Mouse (Mus musculus) adrenal gland, postnatal 25 days (tissue): ENCODE data around the gene Dclk1. TPM values are rescaled to one million over a fixed set of nuclear protein-coding genes. Genes with fewer than 3 reads are reported as not detected.

Source experiments
- DNase-seq: peaks from one replicate; pipeline ENCODE4 v3.0.0; 2021; ENCODE audit warnings: mixed read lengths
- total RNA-seq: library from RNA; stranded (reverse); gene quantifications from 2 replicates; pipeline ENCODE4 v1.2.3, GENCODE M21; 2021

Gene Dclk1
- total RNA-seq, 1 experiment from 2014 or later: 2.3 TPM

- no peak for DNase-seq
These were observed 273.8 kb downstream of the Dclk1 start for GRCm38 (mm10) chr3:55515966-55516365.

- DNase-seq: no peak
These were observed 275.4 kb downstream of the Dclk1 start for GRCm38 (mm10) chr3:55517454-55518014.

- peak; percentile 65 for DNase-seq
These were observed 278.3 kb downstream of the Dclk1 start for GRCm38 (mm10) chr3:55520240-55521180.

GRCm38 (mm10) chr3:55521776-55522175 is 279.6 kb downstream of the Dclk1 start:
- no peak for DNase-seq

- DNase-seq: no peak
These were observed 281.1 kb downstream of the Dclk1 start for GRCm38 (mm10) chr3:55523224-55523623.

GRCm38 (mm10) chr3:55523735-55524477 is 281.7 kb downstream of the Dclk1 start:
- DNase-seq: no peak

- DNase-seq: no peak
These were observed 282.5 kb downstream of the Dclk1 start for GRCm38 (mm10) chr3:55524491-55525195.

GRCm38 (mm10) chr3:55526470-55526869 is 284.3 kb downstream of the Dclk1 start:
- DNase-seq: no peak

- DNase-seq: no peak
These were observed 285.4 kb downstream of the Dclk1 start for GRCm38 (mm10) chr3:55527566-55527965.

- DNase-seq: no peak
These were observed 285.8 kb downstream of the Dclk1 start for GRCm38 (mm10) chr3:55528012-55528411.

GRCm38 (mm10) chr3:55529414-55529813 is 287.2 kb downstream of the Dclk1 start:
- no peak for DNase-seq

- no peak for DNase-seq
These were observed 289.3 kb downstream of the Dclk1 start for GRCm38 (mm10) chr3:55531204-55532044.

GRCm38 (mm10) chr3:55532175-55532973 is 290.2 kb downstream of the Dclk1 start:
- no peak for DNase-seq

GRCm38 (mm10) chr3:55535591-55536200 is 293.5 kb downstream of the Dclk1 start:
- DNase-seq: no peak

- DNase-seq: no peak
These were observed 294.7 kb downstream of the Dclk1 start for GRCm38 (mm10) chr3:55536901-55537300.

- DNase-seq: no peak
These were observed 295.6 kb downstream of the Dclk1 start for GRCm38 (mm10) chr3:55537714-55538113.

GRCm38 (mm10) chr3:55539400-55539799 is 297.2 kb downstream of the Dclk1 start:
- DNase-seq: no peak

GRCm38 (mm10) chr3:55539811-55540293 is 297.7 kb downstream of the Dclk1 start:
- peak; percentile 20 for DNase-seq

- no peak for DNase-seq
These were observed 298.4 kb downstream of the Dclk1 start for GRCm38 (mm10) chr3:55540406-55541140.
